Mouse (Mus musculus): Measurements from ENCODE around the gene A4gnt. TPM values are rescaled to one million over a fixed set of nuclear protein-coding genes. Genes with fewer than 3 reads are reported as not detected.

The A4gnt gene
- polyA plus RNA-seq, 1 experiment from 2014 or later = not detected

GRCm38 (mm10) chr9:99637736-99638135 lies 25.4 kb downstream of the A4gnt start:
- whole genome bisulfite sequencing = 96% methylated on average over 13 of the region's 13 CpGs
- no peak overlapping the region for H3K4me2 ChIP-seq
- H3K9ac ChIP-seq = no peak overlapping the region
- peaks cover 39% of the 10 kb centered on the region for H3K36me3 ChIP-seq
- H3K27me3 ChIP-seq = no peaks in the 10 kb centered on the region
- H3K4me1 ChIP-seq (replicated peaks) = peaks cover 5% of the 10 kb centered on the region; the same call in 1 of the 2 replicates
- no peak for ATAC-seq (ENCODE audit: low read depth)
- no peak overlapping the region for H3K4me3 ChIP-seq
- H3K27ac ChIP-seq (replicated peaks) = no peak overlapping the region
- no peaks in the 10 kb centered on the region for H3K9me3 ChIP-seq

- H3K27me3 ChIP-seq = no peaks in the 10 kb centered on the region
- WGBS = 94% methylated on average over 5 of the region's 5 CpGs
- no peak overlapping the region for H3K4me2 ChIP-seq
- no peak for ATAC-seq (ENCODE audit: low read depth)
- no peak overlapping the region for H3K27ac ChIP-seq (replicated peaks)
- no peaks in the 10 kb centered on the region for H3K9me3 ChIP-seq
- no peak overlapping the region for H3K9ac ChIP-seq
- H3K36me3 ChIP-seq = peaks cover 40% of the 10 kb centered on the region
- no peak overlapping the region for H3K4me3 ChIP-seq
- H3K4me1 ChIP-seq (replicated peaks) = no peaks in the 10 kb centered on the region
Measured at GRCm38 (mm10) chr9:99639957-99640356, 27.7 kb downstream of the A4gnt start.

GRCm38 (mm10) chr9:99645416-99645815 lies 33.1 kb downstream of the A4gnt start:
- H3K9ac ChIP-seq = no peak overlapping the region
- no peaks in the 10 kb centered on the region for H3K27me3 ChIP-seq
- H3K36me3 ChIP-seq = peaks cover 44% of the 10 kb centered on the region
- H3K9me3 ChIP-seq = no peaks in the 10 kb centered on the region
- H3K4me1 ChIP-seq (replicated peaks) = no peaks in the 10 kb centered on the region
- H3K27ac ChIP-seq (replicated peaks) = no peak overlapping the region
- WGBS = 79% methylated on average over 6 of the region's 6 CpGs
- no peak overlapping the region for H3K4me3 ChIP-seq
- no peak for ATAC-seq (ENCODE audit: low read depth)
- H3K4me2 ChIP-seq = no peak overlapping the region

GRCm38 (mm10) chr9:99646102-99646501 lies 33.8 kb downstream of the A4gnt start:
- 91% methylated on average over 6 of the region's 6 CpGs for WGBS

GRCm38 (mm10) chr9:99660756-99661155 lies 48.5 kb downstream of the A4gnt start:
- no peaks in the 10 kb centered on the region for H3K27me3 ChIP-seq
- H3K4me2 ChIP-seq = no peak overlapping the region
- WGBS = 78% methylated on average over 10 of the region's 10 CpGs
- no peak overlapping the region for H3K4me3 ChIP-seq
- H3K36me3 ChIP-seq = peaks cover 38% of the 10 kb centered on the region
- no peak overlapping the region for H3K27ac ChIP-seq (replicated peaks)
- ATAC-seq (ENCODE audit: low read depth) = no peak
- peaks cover 9% of the 10 kb centered on the region; the same call in 1 of the 2 replicates for H3K4me1 ChIP-seq (replicated peaks)
- no peaks in the 10 kb centered on the region for H3K9me3 ChIP-seq
- no peak overlapping the region for H3K9ac ChIP-seq

More at GRCm38 (mm10) chr9:99646102-99646501, 33.8 kb downstream of the A4gnt start:
- no peak overlapping the region for H3K4me3 ChIP-seq
- no peaks in the 10 kb centered on the region for H3K27me3 ChIP-seq
- peaks cover 51% of the 10 kb centered on the region for H3K36me3 ChIP-seq
- no peaks in the 10 kb centered on the region for H3K4me1 ChIP-seq (replicated peaks)
- no peak overlapping the region for H3K4me2 ChIP-seq
- no peaks in the 10 kb centered on the region for H3K9me3 ChIP-seq
- ATAC-seq (ENCODE audit: low read depth) = no peak
- H3K27ac ChIP-seq (replicated peaks) = no peak overlapping the region
- no peak overlapping the region for H3K9ac ChIP-seq

DNA sequence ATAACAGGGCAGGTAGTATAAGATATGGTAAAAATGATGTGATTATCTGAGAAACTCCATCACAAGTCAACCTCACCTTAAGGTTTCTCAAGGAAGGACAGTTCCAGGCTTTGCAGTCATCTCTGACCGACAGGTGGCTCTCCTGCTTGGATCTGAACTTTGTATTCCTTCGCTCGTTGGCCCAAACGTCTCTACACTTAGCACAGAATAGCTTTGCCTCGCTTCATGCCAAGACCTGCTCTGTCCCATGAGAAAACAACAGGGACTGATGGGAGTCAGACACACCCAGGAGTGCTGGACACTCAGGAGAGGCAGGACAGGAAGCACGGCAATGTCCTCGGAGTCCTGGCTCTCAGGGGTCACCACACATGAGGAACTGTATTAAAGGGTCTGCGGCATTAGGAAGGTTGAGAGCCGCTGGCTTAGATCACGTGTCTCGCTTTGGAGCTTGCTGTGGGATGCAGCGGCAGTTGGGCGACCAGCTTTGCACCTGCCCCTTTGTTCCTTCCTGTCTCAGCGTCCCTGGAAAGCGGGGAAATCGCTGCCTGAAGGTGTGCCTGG lies 49.4 kb downstream of the A4gnt start:
- Histone ChIP-seq H3K9ac (no peak overlapping the region), H3K4me2 (no peak overlapping the region), H3K27ac (replicated peaks) (peak overlapping the region; percentile 34; the same call in 1 of the 2 replicates), H3K4me3 (no peak overlapping the region), H3K27me3 (no peaks in the 10 kb centered on the region), H3K9me3 (no peaks in the 10 kb centered on the region), H3K36me3 (peaks cover 34% of the 10 kb centered on the region), H3K4me1 (replicated peaks) (peaks cover 9% of the 10 kb centered on the region; the same call in 1 of the 2 replicates)
- WGBS = 83% methylated on average over 16 of the region's 16 CpGs
- ATAC-seq (ENCODE audit: low read depth) = no peak

DNA sequence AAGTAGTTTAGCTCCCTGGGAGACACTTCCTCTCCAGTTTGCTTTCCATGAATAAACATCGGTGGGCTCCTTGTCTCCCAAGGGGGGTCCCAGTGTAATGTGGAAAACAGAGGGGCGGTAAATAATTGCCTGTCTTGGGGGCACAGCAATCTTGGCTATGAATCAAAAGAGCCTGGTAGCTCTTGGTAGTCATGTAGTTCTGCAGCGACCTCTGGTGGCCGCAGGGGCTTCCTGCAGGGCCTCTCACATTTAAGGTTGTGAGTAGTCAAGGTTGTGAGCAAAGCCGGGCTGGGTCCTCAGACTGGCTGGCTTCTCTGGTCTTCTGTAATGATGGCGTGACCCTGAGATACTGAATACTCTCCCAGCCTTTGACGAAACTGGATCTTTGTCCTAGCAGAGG lies 50.1 kb downstream of the A4gnt start:
- peaks cover 9% of the 10 kb centered on the region; the same call in 1 of the 2 replicates for H3K4me1 ChIP-seq (replicated peaks)
- peaks cover 34% of the 10 kb centered on the region for H3K36me3 ChIP-seq
- peak; percentile 71 for ATAC-seq (ENCODE audit: low read depth)
- H3K27ac ChIP-seq (replicated peaks) = 0 out of 2 replicates have a peak overlapping the region, but pooled peaks have one; percentile 34
- no peaks in the 10 kb centered on the region for H3K9me3 ChIP-seq
- H3K4me2 ChIP-seq = no peak overlapping the region
- no peak overlapping the region for H3K4me3 ChIP-seq
- no peaks in the 10 kb centered on the region for H3K27me3 ChIP-seq
- 24% methylated on average over 7 of the region's 7 CpGs for WGBS
- no peak overlapping the region for H3K9ac ChIP-seq

DNA sequence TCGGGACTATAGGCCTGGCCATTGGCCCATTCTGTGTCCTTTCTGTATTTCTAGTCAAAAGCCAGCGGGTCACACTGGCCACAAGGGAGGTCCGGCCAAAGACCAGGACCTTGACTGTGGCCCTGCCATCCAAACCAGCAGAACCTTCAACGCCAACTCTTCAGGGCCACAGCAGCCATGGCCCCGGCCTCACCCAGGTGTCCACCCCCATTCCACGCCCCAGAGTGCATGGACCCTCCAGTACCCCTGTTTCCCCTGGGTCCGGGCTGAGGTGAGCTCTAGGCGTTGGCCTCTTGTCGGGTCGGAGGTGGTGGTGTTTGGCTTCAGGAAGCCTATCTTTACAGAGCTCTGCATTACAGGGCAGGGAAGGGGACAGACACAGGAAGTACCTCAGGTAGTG lies 50.6 kb downstream of the A4gnt start:
- H3K27ac ChIP-seq (replicated peaks) = no peak overlapping the region
- no peak overlapping the region for H3K4me2 ChIP-seq
- WGBS = 92% methylated on average over 10 of the region's 10 CpGs
- H3K4me3 ChIP-seq = no peak overlapping the region
- peaks cover 38% of the 10 kb centered on the region for H3K36me3 ChIP-seq
- no peaks in the 10 kb centered on the region for H3K9me3 ChIP-seq
- 0 out of 2 replicates have a peak, but pooled peaks have one; percentile 44 for ATAC-seq (ENCODE audit: low read depth)
- H3K9ac ChIP-seq = no peak overlapping the region
- no peaks in the 10 kb centered on the region for H3K27me3 ChIP-seq
- peaks cover 9% of the 10 kb centered on the region; the same call in 1 of the 2 replicates for H3K4me1 ChIP-seq (replicated peaks)

- Histone ChIP-seq H3K4me3 (no peak overlapping the region), H3K9ac (no peak overlapping the region), H3K36me3 (peaks cover 50% of the 10 kb centered on the region), H3K4me2 (no peak overlapping the region), H3K27me3 (no peaks in the 10 kb centered on the region), H3K27ac (replicated peaks) (no peak overlapping the region), H3K9me3 (no peaks in the 10 kb centered on the region), H3K4me1 (replicated peaks) (no peaks in the 10 kb centered on the region)
- no peak for ATAC-seq (ENCODE audit: low read depth)
- WGBS = 95% methylated on average over 8 of the region's 8 CpGs
Measured at GRCm38 (mm10) chr9:99667596-99667995, 55.3 kb downstream of the A4gnt start.

GRCm38 (mm10) chr9:99671603-99672002 lies 59.3 kb downstream of the A4gnt start:
- H3K27ac ChIP-seq (replicated peaks) = no peak overlapping the region
- WGBS = 38% methylated on average over 2 of the region's 2 CpGs

More at GRCm38 (mm10) chr9:99671603-99672002, 59.3 kb downstream of the A4gnt start:
- H3K4me2 ChIP-seq = no peak overlapping the region
- peaks cover 29% of the 10 kb centered on the region for H3K36me3 ChIP-seq
- no peaks in the 10 kb centered on the region for H3K27me3 ChIP-seq
- no peak for ATAC-seq (ENCODE audit: low read depth)
- no peak overlapping the region for H3K4me3 ChIP-seq
- no peaks in the 10 kb centered on the region for H3K9me3 ChIP-seq
- no peaks in the 10 kb centered on the region for H3K4me1 ChIP-seq (replicated peaks)
- H3K9ac ChIP-seq = no peak overlapping the region

Other genes starting within 250 kb of the A4gnt start
- 49.0 and 51.1 TPM in 2 replicates for gene Mras, start 175.1 kb upstream of the A4gnt start, polyA plus RNA-seq (2015; fragmentation: Nextera tagmentation; extraction: Ambion mirVana)
- not detected in 2 replicates for gene Nme9, start 161.0 kb upstream of the A4gnt start, polyA plus RNA-seq (2015; fragmentation: Nextera tagmentation; extraction: Ambion mirVana)
- gene Armc8, start 43.6 kb upstream of the A4gnt start, polyA plus RNA-seq (2015; fragmentation: Nextera tagmentation; extraction: Ambion mirVana) = 60.1 and 63.7 TPM in 2 replicates
- 23.0 and 25.0 TPM in 2 replicates for gene Dbr1, start 36.7 kb upstream of the A4gnt start, polyA plus RNA-seq (2015; fragmentation: Nextera tagmentation; extraction: Ambion mirVana)
- 5.6 and 7.8 TPM in 2 replicates for gene Dzip1l, start 17.0 kb downstream of the A4gnt start, polyA plus RNA-seq (2015; fragmentation: Nextera tagmentation; extraction: Ambion mirVana)
- gene Cldn18, start 104.8 kb downstream of the A4gnt start, polyA plus RNA-seq (2015; fragmentation: Nextera tagmentation; extraction: Ambion mirVana) = 0.84 and 1.9 TPM in 2 replicates

Data from neural tube, embryonic 13.5 days (tissue).